Mouse (Mus musculus): ENCODE results near the gene Hist2h2aa1.

DNA sequence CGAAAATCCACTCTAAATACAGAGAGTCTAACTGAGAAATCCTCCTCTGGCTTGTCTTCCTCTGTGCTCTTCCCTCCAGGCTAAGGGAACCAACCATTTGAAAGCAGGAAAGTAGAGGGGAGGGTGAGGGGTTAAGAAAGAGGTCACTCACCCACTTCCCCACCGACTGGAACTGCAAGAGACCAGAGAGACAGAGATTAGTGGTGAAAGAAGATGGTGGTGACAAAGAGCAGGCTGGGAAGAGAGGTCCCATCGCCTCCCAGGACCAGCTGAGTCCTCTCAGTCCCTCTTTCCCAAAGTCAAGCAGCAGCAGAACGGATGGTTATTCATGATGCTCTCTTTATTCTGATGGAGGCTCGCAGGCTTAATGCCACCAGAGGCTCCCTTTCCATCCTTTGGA, 48.1 kb downstream of the Hist2h2aa1 start:
- no peak for TF ChIP-seq CTCF (IDR thresholded peaks at IDR 0.05; ENCODE audit: borderline replicate concordance, control insufficient read depth, extremely low read depth, insufficient read depth, low read length, poor library complexity)
- no peak for TF ChIP-seq POLR2A (IDR thresholded peaks at IDR 0.05; ENCODE audit: control insufficient read depth, extremely low read depth, insufficient read depth, low read length, poor library complexity)
